Mouse (Mus musculus): ENCODE results near the gene Galnt7. TPM values are rescaled to one million over a fixed set of nuclear protein-coding genes. Genes with fewer than 3 reads are reported as not detected.

The Galnt7 gene
- total RNA-seq, 2 experiments from 2014 or later = 7.5 to 9.8 TPM

GRCm38 (mm10) chr8:57589176-57589575 is 63.7 kb downstream of the Galnt7 start:
- intact Hi-C loops (cut with DNase I) = no loop called here
- DNase-seq (ENCODE audit: low spot score in 2 of 2) = no peak

GRCm38 (mm10) chr8:57588604-57589003 is 64.2 kb downstream of the Galnt7 start:
- DNase-seq (ENCODE audit: low spot score in 2 of 2) = no peak
- intact Hi-C loops (cut with DNase I) = no loop called here

GRCm38 (mm10) chr8:57586667-57587066 is 66.2 kb downstream of the Galnt7 start:
- intact Hi-C loops (cut with DNase I) = no loop called here
- no peak for DNase-seq (ENCODE audit: low spot score in 2 of 2)

- intact Hi-C loops (cut with DNase I) = no loop called here
- no peak for DNase-seq (ENCODE audit: low spot score in 2 of 2)
Measured at GRCm38 (mm10) chr8:57585831-57586230, 67.0 kb downstream of the Galnt7 start.

GRCm38 (mm10) chr8:57585128-57585442 is 67.7 kb downstream of the Galnt7 start:
- DNase-seq (ENCODE audit: low spot score in 2 of 2) = no peak
- intact Hi-C loops (cut with DNase I) = no loop called here

- DNase-seq (ENCODE audit: low spot score in 2 of 2) = no peak
- intact Hi-C loops (cut with DNase I) = no loop called here
Measured at GRCm38 (mm10) chr8:57584416-57585127, 68.3 kb downstream of the Galnt7 start.

- intact Hi-C loops (cut with DNase I) = loop anchor here (5.0 kb wide), 1 partner anchor 72 kb away; the partner anchor contains the start of gene Galnt7
Measured at GRCm38 (mm10) chr8:57579845-57580244, 73.0 kb downstream of the Galnt7 start.

GRCm38 (mm10) chr8:57577301-57577700 is 75.5 kb downstream of the Galnt7 start:
- no peak for DNase-seq (ENCODE audit: low spot score in 2 of 2)
- intact Hi-C loops (cut with DNase I) = loop anchor here (5.0 kb wide), 1 partner anchor 75 kb away; the partner anchor contains the start of gene Galnt7

More at GRCm38 (mm10) chr8:57579845-57580244, 73.0 kb downstream of the Galnt7 start:
- DNase-seq (ENCODE audit: low spot score in 2 of 2) = no peak

GRCm38 (mm10) chr8:57576238-57576637 is 76.6 kb downstream of the Galnt7 start:
- intact Hi-C loops (cut with DNase I) = loop anchor here (5.0 kb wide), 1 partner anchor 76 kb away; the partner anchor contains the start of gene Galnt7
- no peak for DNase-seq (ENCODE audit: low spot score in 2 of 2)

- DNase-seq (ENCODE audit: low spot score in 2 of 2) = no peak
- intact Hi-C loops (cut with DNase I) = loop anchor here (2.0 to 5.0 kb wide), 2 partner anchors 77 to 215 kb away; partner anchors contain the start of gene Galnt7
Measured at GRCm38 (mm10) chr8:57575336-57575735, 77.5 kb downstream of the Galnt7 start.

GRCm38 (mm10) chr8:57574398-57574797 is 78.4 kb downstream of the Galnt7 start:
- peak; percentile 62 to 69 for DNase-seq (ENCODE audit: low spot score in 2 of 2)
- intact Hi-C loops (cut with DNase I) = loop anchor here (2.0 kb wide), 1 partner anchor 216 kb away; no protein-coding TSS in a partner anchor

GRCm38 (mm10) chr8:57573844-57574243 is 79.0 kb downstream of the Galnt7 start:
- no peak for DNase-seq (ENCODE audit: low spot score in 2 of 2)
- intact Hi-C loops (cut with DNase I) = loop anchor here (2.0 kb wide), 1 partner anchor 217 kb away; no protein-coding TSS in a partner anchor

- intact Hi-C loops (cut with DNase I) = no loop called here
- DNase-seq (ENCODE audit: low spot score in 2 of 2) = no peak
Measured at GRCm38 (mm10) chr8:57569886-57570285, 82.9 kb downstream of the Galnt7 start.

GRCm38 (mm10) chr8:57569400-57569795 is 83.4 kb downstream of the Galnt7 start:
- intact Hi-C loops (cut with DNase I) = no loop called here
- peak in 1 of 2 experiments; percentile 43 for DNase-seq (ENCODE audit: low spot score in 2 of 2)

- no peak for DNase-seq (ENCODE audit: low spot score in 2 of 2)
- intact Hi-C loops (cut with DNase I) = no loop called here
Measured at GRCm38 (mm10) chr8:57568633-57569399, 84.0 kb downstream of the Galnt7 start.

GRCm38 (mm10) chr8:57567998-57568397 is 84.8 kb downstream of the Galnt7 start:
- DNase-seq (ENCODE audit: low spot score in 2 of 2) = no peak
- intact Hi-C loops (cut with DNase I) = no loop called here

GRCm38 (mm10) chr8:57565039-57565438 is 87.8 kb downstream of the Galnt7 start:
- intact Hi-C loops (cut with DNase I) = no loop called here
- DNase-seq (ENCODE audit: low spot score in 2 of 2) = no peak

GRCm38 (mm10) chr8:57563726-57564125 is 89.1 kb downstream of the Galnt7 start:
- intact Hi-C loops (cut with DNase I) = no loop called here
- peak; percentile 29 to 35 for DNase-seq (ENCODE audit: low spot score in 2 of 2)

GRCm38 (mm10) chr8:57562741-57563140 is 90.1 kb downstream of the Galnt7 start:
- intact Hi-C loops (cut with DNase I) = no loop called here
- DNase-seq (ENCODE audit: low spot score in 2 of 2) = no peak

GRCm38 (mm10) chr8:57560926-57561325 is 91.9 kb downstream of the Galnt7 start:
- intact Hi-C loops (cut with DNase I) = no loop called here

More at GRCm38 (mm10) chr8:57560926-57561325, 91.9 kb downstream of the Galnt7 start:
- no peak for DNase-seq (ENCODE audit: low spot score in 2 of 2)

All from left cerebral cortex, postnatal 36 days (tissue).